Mouse (Mus musculus): ENCODE results near the gene Zbtb20.

The Zbtb20 gene

DNA sequence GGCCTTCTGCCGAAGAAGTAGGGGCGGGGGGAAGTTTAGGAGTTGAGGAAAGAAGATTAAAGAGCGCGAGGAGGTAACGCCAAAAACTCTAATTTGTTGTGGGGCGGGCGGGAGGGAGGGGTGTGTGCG, at the start of gene Zbtb20:
Gene Zbtb20, plus strand, starts transcription at position 30 of the 129 bp plus-strand sequence.
- DNase-seq (ENCODE audit: low read depth, low spot score), result no peak

GRCm38 (mm10) chr16:42835940-42836339, 39.7 kb upstream of the Zbtb20 start:
- DNase-seq (ENCODE audit: low read depth, low spot score), result peak; percentile 21

DNA sequence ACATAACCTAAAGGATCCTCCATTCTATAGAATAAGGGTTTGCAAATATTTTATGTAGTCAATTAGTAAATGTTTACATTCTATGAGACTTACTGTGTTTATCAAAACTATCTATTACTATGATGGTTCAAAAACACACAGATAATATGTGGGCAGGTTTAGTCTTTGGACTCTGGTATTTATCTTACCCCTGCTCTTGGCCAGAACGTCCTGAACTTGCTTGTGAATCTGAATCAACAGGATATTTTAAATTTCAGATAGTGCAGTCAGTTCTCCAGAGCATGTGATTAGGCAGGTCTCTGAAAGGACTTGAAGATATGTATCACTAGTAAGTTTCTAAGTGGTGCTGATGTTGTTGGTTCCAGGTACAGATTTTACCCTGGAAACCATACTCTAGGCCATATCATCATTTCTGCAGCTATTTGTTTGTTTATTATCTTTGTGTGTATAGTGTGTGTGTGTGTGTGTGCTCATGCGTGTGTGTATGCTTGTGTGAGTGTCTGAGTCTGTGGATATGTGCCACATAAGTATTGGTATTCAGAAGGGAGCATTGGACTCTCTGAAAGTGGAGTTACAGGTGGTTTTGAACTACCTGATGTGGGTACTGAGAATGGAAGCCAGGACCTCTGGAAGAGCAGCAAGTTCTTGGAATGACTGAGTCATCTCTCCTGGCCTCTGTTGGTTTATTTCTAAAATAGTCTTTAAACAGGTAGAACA, 39.1 kb upstream of the Zbtb20 start:
- DNase-seq (ENCODE audit: low read depth, low spot score), result no peak

DNA sequence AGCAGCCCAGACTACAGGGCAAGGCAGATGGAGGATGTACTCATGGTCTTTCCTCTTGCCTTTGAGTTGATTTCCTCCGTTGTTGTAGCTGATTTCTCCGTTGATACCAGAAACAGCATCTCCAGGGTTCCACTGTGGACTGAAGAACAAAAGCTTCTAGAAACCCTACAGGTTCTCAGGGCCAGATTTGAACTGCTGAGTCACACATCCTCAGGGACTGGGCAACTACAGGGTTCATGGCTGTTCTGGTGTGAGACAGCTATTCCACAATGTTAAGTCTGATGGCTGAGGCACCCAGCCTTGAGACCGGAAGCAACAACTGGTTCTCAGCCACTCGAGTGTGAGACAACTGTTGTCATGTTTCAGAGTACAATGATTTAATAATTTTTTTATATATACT, 37.5 kb upstream of the Zbtb20 start:
- no peak for DNase-seq (ENCODE audit: low read depth, low spot score)

DNA sequence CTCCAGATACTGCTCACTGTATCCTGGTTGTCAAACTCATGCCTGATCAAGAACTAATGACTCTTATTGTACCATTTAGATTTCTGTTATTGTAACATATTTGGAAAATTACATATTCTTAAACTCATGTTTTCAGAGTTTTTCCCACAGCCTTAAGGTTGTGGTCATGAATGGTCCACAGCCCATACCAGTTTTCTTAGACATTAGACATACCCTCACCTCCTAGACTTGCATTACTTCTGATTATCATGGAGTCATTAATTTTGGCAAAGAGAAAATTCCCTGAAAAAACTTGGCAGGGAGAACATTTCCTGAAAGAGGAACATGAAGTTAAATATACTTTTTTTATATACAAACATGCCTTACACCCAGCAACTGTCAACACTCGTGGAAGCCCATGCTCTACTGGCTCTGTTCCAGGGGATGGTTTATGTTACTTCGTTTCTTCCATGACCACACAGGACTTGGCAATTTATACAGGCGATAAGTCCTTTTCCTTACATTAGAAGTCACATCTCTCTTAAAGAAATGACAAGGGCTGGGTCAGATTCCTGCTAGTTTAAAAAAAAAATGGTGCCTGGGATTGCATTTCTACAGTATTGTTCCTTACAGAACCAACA, 18.0 kb upstream of the Zbtb20 start:
- DNase-seq (ENCODE audit: low read depth, low spot score), result no peak

- no peak for DNase-seq (ENCODE audit: low read depth, low spot score)
These were observed 16.4 kb upstream of the Zbtb20 start for GRCm38 (mm10) chr16:42859251-42859650.

DNA sequence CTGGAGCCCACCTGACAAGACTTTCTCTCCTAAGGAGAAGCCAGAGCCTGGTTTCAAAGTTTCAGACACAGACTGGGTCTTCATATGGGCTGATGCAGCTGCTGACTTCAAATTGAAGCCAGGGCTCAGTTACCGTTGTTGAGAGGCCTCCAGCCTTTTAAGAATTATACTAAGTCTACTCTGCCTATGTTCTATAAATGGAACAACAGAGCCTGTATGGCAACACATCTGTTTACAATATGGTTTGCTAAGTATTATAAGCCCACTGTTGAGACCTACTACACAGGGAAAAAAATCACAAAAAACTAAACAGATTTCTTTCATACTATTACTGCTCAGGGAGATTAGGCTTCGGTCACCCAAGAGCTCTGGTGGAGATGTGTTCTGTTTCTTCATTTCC, 12.4 kb upstream of the Zbtb20 start:
- no peak for DNase-seq (ENCODE audit: low read depth, low spot score)

- DNase-seq (ENCODE audit: low read depth, low spot score), result no peak
These were observed 9.6 kb upstream of the Zbtb20 start for GRCm38 (mm10) chr16:42866061-42866460.

DNA sequence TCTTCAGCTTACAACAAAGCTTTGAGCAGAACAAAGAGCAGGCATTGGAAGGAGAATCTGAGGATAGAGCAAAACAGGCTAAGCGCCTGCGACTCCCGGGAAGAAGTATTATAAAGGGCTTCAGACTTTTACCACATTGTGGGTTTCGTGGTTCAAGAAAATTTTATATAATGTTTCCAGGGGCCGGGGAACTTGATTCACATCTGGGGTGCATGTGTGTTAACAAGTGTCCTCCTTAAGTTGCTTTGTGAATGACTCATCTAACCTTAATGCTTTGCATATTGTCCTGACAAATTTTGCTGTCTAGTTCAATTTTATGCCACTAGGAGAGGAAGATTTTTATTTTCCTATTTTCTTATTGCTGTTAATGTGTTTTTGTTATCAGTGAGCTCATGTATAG, 3.6 kb upstream of the Zbtb20 start:
- DNase-seq (ENCODE audit: low read depth, low spot score), result no peak

DNA sequence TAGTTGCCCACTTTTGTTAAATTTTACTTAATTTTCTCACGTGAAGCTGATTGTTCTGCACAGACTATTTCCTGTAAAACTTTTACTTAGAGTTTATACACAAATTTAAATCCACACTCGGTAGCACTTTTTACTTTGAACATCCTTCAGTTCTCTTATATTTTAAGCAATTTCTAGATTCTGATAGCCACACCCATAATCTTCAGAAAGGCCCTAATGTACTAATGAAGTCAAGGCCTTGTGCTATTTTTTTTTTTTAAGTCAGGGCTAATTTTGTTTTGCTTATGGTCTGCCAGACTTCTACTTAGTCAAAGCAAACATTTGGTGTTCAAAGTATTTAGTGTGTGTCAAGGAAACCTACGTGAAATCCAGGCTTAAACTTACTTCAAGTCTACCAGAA, 1.7 kb upstream of the Zbtb20 start:
- DNase-seq (ENCODE audit: low read depth, low spot score), result no peak

- DNase-seq (ENCODE audit: low read depth, low spot score), result no peak
These were observed 1.2 kb upstream of the Zbtb20 start for GRCm38 (mm10) chr16:42874456-42874855.

DNA sequence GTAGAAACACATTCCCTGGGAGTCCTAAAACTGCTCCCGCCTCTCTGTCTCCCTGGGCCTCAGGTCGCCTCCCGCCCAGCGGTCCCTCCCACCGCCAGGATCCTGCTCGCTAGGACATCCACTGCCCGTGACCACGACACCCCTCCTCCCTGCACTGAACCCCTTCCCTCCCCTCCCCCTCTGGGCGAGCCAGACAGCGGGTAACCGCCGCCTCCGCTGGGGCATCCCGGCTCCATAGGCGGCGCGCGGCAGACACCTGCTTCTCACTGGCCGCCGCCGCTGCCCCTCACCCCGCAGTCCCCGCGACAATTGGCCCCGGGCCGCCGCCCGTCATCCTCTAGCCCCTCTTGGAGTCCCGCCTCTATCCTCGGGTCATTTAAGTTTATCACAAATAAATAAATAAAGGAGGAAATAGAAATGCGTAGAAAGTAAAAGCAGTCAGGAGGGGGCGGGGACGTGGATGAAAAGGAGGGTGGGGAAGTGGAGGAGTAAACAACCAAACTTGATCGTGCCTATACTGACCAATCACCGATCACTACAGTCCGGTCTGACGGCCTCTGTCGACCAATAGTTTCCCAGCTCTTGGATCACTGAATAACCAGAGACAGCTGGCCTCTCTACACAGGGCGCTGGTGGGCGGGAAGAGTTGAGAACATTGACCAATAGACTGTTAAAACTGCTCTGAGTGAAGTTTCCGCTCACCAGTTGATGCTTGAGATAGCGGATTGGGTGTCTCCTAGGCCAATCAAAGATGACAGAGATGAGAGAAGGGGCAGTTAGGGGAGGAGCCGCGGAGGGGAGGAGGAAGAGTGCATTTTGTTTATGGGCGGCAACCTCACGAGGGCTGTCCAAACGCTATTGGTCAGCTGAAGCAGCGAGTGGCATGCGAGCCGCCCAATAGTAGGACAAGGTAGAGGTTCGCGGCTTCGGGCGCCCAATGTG, 500 bp upstream of the Zbtb20 start:
- DNase-seq (ENCODE audit: low read depth, low spot score), result peak; percentile 100

GRCm38 (mm10) chr16:42876021-42877000, 630 bp downstream of the Zbtb20 start:
- peak; percentile 82 for DNase-seq (ENCODE audit: low read depth, low spot score)

- no peak for DNase-seq (ENCODE audit: low read depth, low spot score)
These were observed 4.4 kb downstream of the Zbtb20 start for GRCm38 (mm10) chr16:42880046-42880445.

DNA sequence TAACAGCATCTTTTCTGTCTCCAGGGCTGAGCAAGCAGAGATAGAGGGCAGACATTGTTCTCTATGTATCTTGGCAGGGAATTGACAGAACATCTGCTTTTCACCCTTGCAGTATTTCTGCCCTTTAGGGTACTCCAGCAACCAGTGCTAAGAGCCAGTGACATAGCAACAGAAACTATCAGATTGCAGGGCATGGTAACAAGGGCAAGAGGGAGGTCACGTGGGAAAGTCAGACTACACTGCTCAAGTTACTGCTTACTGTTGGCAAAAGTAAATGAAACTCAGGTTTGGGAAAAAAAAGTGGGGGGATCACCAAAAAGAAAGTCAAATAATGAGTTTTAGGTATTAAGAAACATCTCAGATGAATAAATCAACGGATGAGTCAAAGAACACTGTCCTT, 9.9 kb downstream of the Zbtb20 start:
- no peak for DNase-seq (ENCODE audit: low read depth, low spot score)

DNA sequence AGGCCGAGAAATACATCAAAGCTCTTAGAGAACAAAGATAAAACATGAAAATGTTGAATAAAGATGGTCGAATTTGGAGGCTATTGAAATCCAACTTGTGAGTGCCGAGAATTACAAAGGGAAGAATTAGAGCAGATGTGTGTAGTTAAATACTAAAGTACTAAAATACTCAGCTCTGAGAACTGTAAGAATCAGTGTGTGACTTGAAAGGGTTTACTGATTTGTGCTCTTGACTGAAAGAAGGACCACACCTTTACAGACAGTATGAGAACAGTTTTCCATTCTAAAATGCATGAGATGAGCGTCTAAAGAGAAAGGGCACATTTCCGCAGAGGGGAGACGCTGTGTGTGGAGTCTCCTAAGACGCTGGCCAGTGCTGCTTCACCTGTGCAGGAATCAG, 10.3 kb downstream of the Zbtb20 start:
- DNase-seq (ENCODE audit: low read depth, low spot score), result no peak

- no peak for DNase-seq (ENCODE audit: low read depth, low spot score)
These were observed 21.5 kb downstream of the Zbtb20 start for GRCm38 (mm10) chr16:42897125-42897693.

DNA sequence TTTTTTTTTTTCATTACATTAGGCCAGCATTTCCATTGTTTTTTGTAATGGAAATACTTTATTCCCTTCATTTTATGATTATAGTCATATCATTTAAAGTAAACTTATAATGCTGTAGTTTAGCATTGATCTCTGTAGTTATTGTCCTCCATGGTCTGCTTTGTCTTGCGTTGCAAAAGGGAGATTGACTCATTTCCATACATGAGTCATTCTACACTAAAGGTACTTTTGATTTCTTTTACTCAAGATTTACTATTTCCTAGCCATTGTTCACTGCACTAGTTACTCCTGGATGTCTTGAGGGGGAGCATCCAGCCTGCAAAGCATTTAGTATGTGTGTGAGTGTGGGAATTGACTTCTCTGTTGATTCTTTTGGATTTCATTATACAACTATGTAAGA, 24.6 kb downstream of the Zbtb20 start:
- no peak for DNase-seq (ENCODE audit: low read depth, low spot score)

DNA sequence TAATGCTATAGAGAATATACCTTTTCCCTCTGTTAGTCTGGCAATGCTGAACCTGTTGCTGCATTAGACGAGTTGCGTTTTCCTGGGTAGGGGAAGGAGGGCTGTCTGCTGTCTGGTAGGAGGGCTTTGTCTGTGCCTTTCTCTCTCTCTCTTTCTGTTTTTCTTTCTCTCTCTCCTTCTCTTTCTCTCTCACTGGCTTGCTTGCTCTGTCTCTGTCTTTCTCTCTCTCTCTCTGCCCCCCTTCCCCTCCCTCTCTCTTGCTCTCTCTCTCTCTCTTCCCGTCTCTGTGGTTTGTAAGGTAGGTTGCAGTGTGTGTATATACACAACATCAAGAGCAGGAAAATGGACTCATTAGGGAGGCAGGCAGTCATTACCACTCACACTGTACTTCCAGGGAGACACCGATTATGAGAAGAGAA, 31.6 kb downstream of the Zbtb20 start:
- DNase-seq (ENCODE audit: low read depth, low spot score), result peak; percentile 63

GRCm38 (mm10) chr16:42908381-42908780, 32.7 kb downstream of the Zbtb20 start:
- no peak for DNase-seq (ENCODE audit: low read depth, low spot score)

DNA sequence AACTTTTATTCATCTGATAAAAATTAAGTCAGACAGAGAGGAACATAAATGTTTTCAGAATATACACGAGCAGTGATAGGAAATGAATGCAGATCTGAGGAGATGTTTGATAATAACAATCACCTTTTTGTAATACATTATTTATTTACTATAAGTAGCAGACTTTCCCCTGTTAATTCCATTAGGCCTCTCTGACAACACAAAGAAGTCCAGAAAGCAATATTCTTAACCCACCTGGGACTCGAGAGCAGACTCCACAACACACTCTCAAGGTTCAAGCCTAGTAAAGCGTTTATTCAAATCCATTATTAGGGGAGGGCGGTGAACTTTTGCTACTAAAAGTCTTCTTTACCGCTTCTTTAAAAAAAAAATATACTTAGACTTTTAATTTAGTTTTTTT, 33.2 kb downstream of the Zbtb20 start:
- DNase-seq (ENCODE audit: low read depth, low spot score), result no peak

Measured in CD4-positive helper T cell, adult 2 months (primary cell).